Mouse (Mus musculus) thymus, postnatal 36 days (tissue): Measurements from ENCODE around the gene Uhmk1.
"Not testable (repeated sequence)": the region's sequence is repeated elsewhere in the genome, so short reads cannot be mapped to it uniquely, and the experiment has no call there.

Experiments used
- DNase-seq, 2 experiments: peaks; one replicate each; pipeline ENCODE4 v3.0.0; 2022; ENCODE audit warnings: mixed read lengths in 2 of 2

Gene Uhmk1

GRCm38 (mm10) chr1:170214757-170215522 is at the start of gene Uhmk1:
TSS of gene Uhmk1 (minus strand) at chr1:170215397.
- peak; percentile 85 to 89 for DNase-seq

- peak; percentile 68 to 75 for DNase-seq
These were observed 40.3 kb upstream of the Uhmk1 start for GRCm38 (mm10) chr1:170255560-170255910.

- DNase-seq, result no peak
These were observed 39.8 kb upstream of the Uhmk1 start for GRCm38 (mm10) chr1:170254893-170255559.

DNA sequence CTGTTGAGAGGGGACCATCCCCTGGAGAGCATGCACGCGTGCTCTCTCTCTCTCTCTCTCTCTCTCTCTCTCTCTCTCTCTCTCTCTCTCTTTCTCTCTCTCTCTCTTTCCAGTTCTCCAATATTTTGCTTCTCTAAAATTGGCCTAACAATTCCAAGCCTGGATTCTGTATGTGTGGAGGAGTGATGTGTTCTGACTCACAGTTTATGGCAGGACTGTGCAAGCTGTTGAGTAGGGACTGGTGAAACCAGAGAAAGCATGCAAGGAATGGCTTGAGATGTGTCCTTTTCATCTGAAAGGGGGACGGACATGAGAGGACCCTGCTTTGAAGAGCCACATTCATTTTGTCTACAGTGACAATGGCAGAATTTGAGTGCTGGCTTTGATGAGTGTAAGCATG is 29.8 kb upstream of the Uhmk1 start:
- no peak for DNase-seq

DNA sequence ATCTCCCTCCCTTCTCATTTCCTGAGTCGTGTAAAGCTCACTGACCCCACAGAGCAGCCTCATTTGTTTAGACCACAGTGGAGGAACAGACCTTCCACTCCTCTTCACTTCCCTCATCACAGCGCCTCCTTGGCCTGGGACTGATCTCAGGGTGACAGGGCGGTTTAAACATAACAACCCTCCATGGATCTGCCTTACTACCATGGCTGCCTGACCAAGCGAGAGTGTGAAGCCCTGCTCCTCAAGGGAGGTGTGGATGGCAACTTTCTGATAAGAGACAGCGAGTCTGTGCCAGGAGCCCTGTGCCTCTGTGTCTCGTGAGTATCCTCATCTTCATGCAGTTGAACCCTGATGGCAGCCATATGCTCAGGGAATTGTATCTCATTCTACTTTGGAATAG is 17.5 kb upstream of the Uhmk1 start, which contains the start of gene Sh2d1b2:
Gene Sh2d1b2 (plus strand): TSS at position 62 of the 400 bp plus-strand sequence.
- DNase-seq, result not testable (repeated sequence)

DNA sequence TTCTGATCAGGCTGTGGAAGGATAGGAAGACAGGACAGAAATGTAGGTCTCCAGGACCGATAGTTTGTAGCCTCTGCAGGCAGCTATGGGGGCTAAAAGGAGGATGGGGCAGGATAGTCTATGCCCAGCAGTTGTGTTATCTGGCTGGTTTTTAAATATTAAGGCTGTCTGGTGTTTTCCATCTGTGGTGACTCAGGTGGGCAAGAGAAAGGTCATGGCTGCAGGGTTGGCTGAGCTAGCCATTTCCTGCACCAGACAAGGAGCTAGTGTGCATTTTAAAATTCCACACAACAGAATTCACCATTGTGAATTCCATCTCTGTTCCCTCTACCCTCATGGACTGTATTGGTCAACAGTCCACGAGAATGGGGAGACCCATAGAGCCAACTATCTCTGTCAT is 8.1 kb upstream of the Uhmk1 start:
- no peak for DNase-seq

- no peak for DNase-seq
These were observed 5.2 kb upstream of the Uhmk1 start for GRCm38 (mm10) chr1:170220351-170220750.

- no peak for DNase-seq
These were observed 3.1 kb upstream of the Uhmk1 start for GRCm38 (mm10) chr1:170218091-170218884.

GRCm38 (mm10) chr1:170215590-170215989 is 393 bp upstream of the Uhmk1 start:
- no peak for DNase-seq

DNA sequence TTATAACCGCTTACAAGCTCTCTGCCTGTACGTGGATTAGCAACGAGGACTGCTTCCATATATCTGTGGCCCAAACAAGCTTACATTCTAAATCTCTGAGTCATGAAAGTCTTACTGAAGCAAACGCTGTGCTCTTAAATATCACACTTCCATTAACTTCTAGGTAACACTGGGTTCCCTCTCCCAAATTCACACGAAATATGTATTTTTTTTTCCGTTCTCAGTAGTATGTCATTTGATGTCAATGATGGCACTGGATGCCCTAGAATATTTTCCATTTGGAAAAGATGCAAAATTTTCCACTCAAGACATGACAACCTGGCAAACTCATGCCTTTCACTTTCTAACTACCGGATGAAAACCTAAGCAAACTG is 827 bp downstream of the Uhmk1 start:
- DNase-seq, result no peak

GRCm38 (mm10) chr1:170213181-170213879 is 1.9 kb downstream of the Uhmk1 start:
- DNase-seq, result no peak

GRCm38 (mm10) chr1:170206395-170206794 is 8.8 kb downstream of the Uhmk1 start:
- no peak for DNase-seq

GRCm38 (mm10) chr1:170200379-170200778 is 14.8 kb downstream of the Uhmk1 start:
- peak; percentile 19 to 34 for DNase-seq

- DNase-seq, result no peak
These were observed 19.0 kb downstream of the Uhmk1 start for GRCm38 (mm10) chr1:170196211-170196610.

GRCm38 (mm10) chr1:170191925-170192324 is 23.3 kb downstream of the Uhmk1 start:
- no peak for DNase-seq

GRCm38 (mm10) chr1:170190225-170190624 is 25.0 kb downstream of the Uhmk1 start:
- no peak for DNase-seq

- DNase-seq, result no peak
These were observed 26.6 kb downstream of the Uhmk1 start for GRCm38 (mm10) chr1:170188601-170189000.

- no peak for DNase-seq
These were observed 28.7 kb downstream of the Uhmk1 start for GRCm38 (mm10) chr1:170186531-170186930.

- DNase-seq, result no peak
These were observed 30.1 kb downstream of the Uhmk1 start for GRCm38 (mm10) chr1:170185137-170185536.

DNA sequence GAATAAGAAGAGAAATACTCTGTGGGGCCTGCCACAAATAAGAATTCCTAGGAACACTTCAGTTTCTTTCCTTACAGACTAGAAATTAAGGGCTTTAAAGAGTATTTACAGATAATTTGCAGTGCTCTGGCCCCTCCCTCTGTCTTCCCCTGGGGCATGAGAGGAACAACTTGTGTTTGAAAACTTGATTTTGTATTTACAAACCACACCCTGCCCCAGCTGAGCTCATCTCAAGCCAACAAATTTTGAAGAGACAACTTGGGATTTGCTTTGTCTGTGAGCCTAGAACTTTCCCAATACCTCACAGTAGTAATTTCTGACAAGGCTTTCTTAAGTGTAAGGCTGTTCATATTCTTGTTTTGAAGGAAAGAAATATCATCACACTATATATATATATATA is 32.5 kb downstream of the Uhmk1 start:
- no peak for DNase-seq

GRCm38 (mm10) chr1:170176661-170177239 is 38.4 kb downstream of the Uhmk1 start:
- no peak for DNase-seq

DNA sequence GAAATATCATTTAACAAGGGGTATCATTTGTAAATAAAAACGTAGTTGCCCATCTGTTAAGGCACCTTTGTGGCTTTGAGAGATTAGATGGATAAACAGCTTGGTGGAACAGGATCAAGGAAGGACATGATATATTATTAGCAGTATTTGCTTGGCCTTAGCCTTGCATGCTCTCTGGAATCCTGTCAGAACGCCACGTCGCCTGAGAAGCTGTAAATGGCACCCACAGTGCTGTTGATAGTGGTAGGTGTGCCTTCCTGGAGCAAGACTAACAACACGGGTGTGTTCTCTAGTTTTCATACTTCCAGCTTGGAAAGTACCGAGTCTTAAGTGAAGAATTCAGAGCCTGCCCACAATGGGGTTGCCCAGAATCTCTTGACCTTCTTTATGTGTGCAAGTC is 39.3 kb downstream of the Uhmk1 start:
- DNase-seq, result no peak
